Mouse (Mus musculus) bone marrow, adult 2 months (tissue): ENCODE measurements around the gene Evpl.

Source experiments
- CTCF ChIP-seq: fragments of 200-500 bp; IDR thresholded peaks from 2 replicates; pipeline ENCODE4 v1.5.1; 2011; ENCODE audit warnings: low read length, control low read depth; ENCODE audit not compliant: control insufficient read depth, insufficient read depth
- POLR2A ChIP-seq: fragments of 200-500 bp; IDR thresholded peaks from 2 replicates; pipeline ENCODE4 v1.6.1; 2011; ENCODE audit warnings: low read depth, mild to moderate bottlenecking, control low read depth, low read length, borderline replicate concordance; ENCODE audit not compliant: control insufficient read depth

- TF ChIP-seq POLR2A (no peak), CTCF (no peak)
These were observed 23.9 kb downstream of the Evpl start for GRCm38 (mm10) chr11:116213877-116214510.
